Mouse (Mus musculus) testis, postnatal 14 days (tissue): ENCODE data around the gene Cbx7.
A peak's percentile ranks its signal among the peaks of the same experiment; 100 is the strongest.

Source experiments
- DNase-seq: peaks from one replicate; pipeline ENCODE4 v3.0.0; 2021; ENCODE audit warnings: low spot score

The Cbx7 gene

DNA sequence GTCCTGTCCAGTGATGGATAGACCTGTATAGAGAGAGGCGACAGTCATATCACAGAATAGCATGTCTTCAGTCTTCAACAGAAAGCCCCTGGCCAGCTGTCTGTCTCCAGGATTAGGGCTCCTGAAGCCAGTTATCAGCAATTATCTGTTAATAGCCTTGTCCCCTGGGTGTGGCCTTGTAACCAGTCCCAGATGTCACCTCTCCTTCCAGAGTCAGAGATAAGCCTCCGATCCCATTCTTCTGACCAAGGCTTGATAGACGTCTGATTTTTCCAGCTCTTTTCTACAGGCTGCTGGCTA is 77.1 kb downstream of the Cbx7 start:
- no peak for DNase-seq

DNA sequence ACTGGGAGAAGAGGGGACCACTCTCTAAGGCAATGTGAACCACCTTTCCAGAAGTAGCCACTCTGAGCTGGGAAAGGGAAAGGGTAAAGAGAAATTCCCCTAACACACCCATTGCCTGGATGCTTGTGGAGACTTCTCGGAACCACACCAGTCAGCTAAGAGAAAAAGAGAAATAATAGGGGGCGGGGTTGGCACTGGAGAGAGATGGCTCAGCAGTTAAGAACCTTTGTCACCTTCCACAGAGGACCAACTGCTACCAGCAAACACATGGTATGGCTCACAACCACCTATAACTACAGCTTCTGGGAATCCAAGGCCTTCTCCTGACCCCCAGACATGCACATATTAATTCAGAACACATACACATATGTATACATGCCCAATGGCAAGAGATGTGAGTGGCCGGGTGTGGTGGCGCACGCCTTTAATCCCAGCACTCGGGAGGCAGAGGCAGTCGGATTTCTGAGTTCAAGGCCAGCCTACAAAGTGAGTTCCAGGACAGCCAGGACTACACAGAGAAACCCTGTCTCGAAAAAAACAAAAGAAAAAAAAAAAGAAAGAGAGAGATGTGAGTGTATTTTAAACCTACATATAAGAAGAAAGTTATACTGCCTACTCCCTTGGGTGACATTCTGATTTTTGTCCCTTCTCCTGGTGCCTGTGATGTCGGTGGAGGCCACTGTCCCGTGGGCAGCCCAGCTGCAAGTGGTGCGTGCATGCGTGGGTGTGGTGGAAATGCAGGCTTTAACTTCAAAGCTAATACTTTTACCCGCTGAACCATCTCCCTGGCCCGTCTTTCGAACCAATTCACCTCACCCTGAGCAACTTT is 77.7 kb downstream of the Cbx7 start:
- DNase-seq: no peak

- peak; percentile 68 for DNase-seq
These were observed 78.7 kb downstream of the Cbx7 start for GRCm38 (mm10) chr15:79892213-79892541.

DNA sequence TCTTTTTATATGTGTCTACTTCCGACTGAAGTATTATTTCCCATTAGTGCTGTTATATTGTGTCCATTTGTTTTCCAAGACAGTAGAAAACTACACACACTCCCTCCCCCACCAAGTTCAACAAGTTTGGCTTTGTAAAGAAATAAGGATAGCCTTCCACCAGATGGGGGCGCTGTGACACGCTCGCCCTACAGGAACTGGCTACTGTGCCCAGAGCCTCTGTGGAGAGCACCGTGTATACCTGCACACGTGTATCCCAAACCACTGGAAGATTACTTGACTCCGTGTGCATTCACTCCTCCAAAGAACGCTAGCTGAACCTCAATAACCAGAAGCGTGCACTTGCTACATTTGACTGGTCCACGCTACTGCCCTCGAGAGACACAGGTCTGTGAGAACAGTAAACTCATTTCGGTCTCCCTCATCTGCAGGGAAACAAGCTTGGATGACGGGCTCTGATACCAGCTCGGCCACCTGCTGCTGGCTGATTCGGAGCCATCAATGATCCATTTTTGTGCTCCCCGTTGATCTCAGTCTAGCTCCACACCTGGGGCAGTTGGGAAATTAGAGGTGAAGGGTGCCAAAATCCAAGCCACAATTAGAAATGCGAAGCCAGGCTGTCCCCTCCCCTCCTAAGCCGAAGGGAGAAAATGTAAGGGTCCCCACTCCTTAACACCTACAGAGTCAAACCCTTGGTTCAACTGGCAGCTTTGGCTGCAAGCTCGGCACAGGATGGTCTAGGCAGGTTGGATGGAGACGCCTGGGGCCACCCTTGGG is 79.3 kb downstream of the Cbx7 start, which contains the start of gene Apobec3:
TSS of gene Apobec3 (plus strand) at position 224 of the 777 bp plus-strand sequence.
- peak; percentile 76 for DNase-seq

- no peak for DNase-seq
These were observed 86.1 kb downstream of the Cbx7 start for GRCm38 (mm10) chr15:79884820-79885219.

GRCm38 (mm10) chr15:79883352-79883822 is 87.5 kb downstream of the Cbx7 start:
- DNase-seq: peak; percentile 86

DNA sequence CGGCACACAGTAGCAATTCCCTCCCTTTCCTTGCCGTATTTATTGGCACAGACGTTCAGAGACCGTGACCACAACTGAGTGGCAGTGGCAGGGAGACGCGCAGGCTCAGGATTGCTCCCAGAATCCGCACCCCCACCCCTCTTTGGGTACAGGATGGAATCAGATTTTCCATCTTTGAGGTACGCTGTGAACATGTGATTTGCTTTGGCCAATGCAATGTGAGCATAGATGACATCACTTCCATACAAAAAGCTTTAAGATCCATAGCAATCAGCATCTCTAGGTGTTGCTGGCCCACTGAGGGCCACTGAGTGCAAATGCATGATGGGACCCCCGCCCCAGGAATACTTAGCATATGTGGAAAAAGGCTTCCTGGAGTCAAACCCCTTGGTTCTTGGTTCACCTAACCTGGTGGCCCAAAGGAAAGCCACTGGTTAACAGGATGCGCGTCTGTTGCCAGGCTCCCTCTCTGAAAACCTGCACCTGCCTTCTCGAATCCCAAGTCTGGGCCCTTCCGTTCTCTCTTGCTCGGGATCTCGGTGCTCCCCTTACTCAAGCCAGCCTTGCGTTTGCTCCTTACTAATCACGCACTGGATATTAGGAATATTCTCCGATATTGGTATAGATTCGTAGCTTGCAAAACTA is 88.2 kb downstream of the Cbx7 start:
- no peak for DNase-seq

DNA sequence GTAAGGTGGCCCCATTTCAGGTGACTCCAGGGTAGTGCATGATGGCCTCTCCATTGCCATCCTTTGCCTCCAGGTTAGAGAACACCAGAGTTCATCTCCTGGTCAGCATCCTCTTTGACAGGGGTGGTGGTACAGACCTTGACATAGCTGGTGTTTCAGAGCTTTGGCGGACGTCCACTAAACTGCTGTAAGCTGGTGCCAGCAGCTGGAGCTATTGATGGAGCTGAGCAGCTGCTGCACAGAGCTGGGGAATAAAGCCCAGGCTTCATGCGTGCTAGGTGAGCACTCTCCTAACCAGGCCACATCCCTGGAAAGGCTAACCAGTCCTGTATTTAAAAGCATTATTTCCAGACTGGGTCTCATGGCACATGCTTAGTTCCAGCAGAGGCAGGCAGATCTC is 90.4 kb downstream of the Cbx7 start:
- no peak for DNase-seq

GRCm38 (mm10) chr15:79879319-79879718 is 91.6 kb downstream of the Cbx7 start:
- peak; percentile 87 for DNase-seq

GRCm38 (mm10) chr15:79878725-79879136 is 92.2 kb downstream of the Cbx7 start:
- DNase-seq: peak; percentile 54

DNA sequence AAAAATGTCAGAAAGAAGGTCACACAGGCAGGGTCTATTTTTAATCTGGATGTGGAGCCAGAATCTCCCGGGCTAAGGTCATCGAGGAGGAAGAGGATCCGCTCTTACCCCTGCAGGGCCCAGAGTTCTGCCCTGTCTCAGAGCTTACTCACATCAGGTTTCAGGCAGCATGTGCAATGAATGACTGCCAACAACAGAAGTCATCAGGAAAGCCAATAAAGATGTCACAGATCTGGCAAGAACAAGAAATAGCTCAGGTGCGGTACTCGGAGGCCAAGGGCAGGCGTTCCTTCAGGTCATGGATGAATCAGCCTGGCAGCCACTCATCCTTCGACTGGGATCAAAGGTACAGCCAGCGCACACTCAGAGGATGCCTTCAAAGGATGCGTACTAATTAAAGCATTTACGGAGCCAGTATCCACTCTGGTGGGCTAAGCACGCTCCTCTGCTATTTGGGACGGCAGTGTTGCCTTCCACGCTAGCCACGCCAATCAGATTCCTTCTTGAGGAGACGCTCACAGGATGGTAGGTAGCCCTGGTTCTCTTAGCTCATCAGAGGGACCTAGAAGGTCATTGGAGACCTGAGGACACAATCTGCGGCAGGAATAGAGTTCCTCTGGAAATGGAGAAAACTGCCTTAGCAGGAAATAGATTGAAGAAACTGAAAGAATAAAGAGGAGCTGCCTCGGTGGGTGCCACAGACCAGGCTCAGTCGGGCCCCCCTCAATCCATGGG is 95.5 kb downstream of the Cbx7 start:
- no peak for DNase-seq

GRCm38 (mm10) chr15:79873995-79874394 is 96.9 kb downstream of the Cbx7 start:
- DNase-seq: no peak

DNA sequence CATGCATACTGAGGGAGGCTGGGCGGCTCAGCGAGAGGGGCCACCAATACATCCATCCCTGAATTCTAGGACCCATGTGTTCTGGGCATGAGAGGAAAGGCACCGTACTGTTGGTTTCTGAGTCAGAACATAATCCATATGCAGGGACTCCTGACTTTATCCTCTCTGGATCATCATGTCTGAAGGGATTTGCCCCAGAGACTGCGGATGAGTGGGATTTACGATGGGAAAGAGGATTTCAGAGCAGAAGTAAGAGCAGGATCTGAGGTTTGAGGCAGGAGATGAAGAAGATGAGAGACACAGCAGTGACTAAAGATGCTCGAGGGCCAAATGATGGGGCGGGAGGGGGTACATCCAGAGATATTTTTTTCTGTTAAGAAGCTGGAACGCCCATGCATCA is 97.4 kb downstream of the Cbx7 start:
- no peak for DNase-seq

GRCm38 (mm10) chr15:79867260-79868002 is 103.5 kb downstream of the Cbx7 start:
- DNase-seq: no peak
